Mouse (Mus musculus) CH12.LX (cell line): ENCODE results near the gene Cecr2.

ENCODE experiments used
- BHLHE40 ChIP-seq: IDR thresholded peaks from 2 replicates; pipeline ENCODE4 v1.6.1; 2011; ENCODE audit warnings: mild to moderate bottlenecking, low read depth, low read length, improper control_type of control experiment
- CTCF ChIP-seq, 2 experiments: IDR thresholded peaks in 1 of 2; conservative IDR thresholded peaks in 1 of 2; 2 replicates each; pipeline ENCODE4 v1.5.1; 2011 to 2012; ENCODE audit warnings: low read depth in 2 of 2, low read length in 2 of 2, improper control_type of control experiment in 1 of 2, inconsistent platforms in 1 of 2, mild to moderate bottlenecking in 1 of 2, moderate library complexity in 1 of 2
- E2F4 ChIP-seq: IDR thresholded peaks from 2 replicates; pipeline ENCODE4 v1.6.1; 2011; ENCODE audit warnings: low read depth, low read length, improper control_type of control experiment; ENCODE audit not compliant: insufficient replicate concordance
- JUND ChIP-seq: conservative IDR thresholded peaks from 2 replicates; pipeline ENCODE4 v1.6.1; 2011; ENCODE audit warnings: low read depth, low read length, improper control_type of control experiment
- MAFK ChIP-seq: IDR thresholded peaks from 2 replicates; pipeline ENCODE4 v1.6.1; 2011; ENCODE audit warnings: low read length, improper control_type of control experiment; ENCODE audit not compliant: insufficient replicate concordance
- MAX ChIP-seq: IDR thresholded peaks from 2 replicates; pipeline ENCODE4 v1.6.1; 2011; ENCODE audit warnings: low read length, improper control_type of control experiment
- NELFE ChIP-seq: IDR thresholded peaks from 2 replicates; pipeline ENCODE4 v1.6.1; 2011; ENCODE audit warnings: low read depth, low read length, improper control_type of control experiment
- POLR2A ChIP-seq: IDR thresholded peaks from 2 replicates; pipeline ENCODE4 v1.6.1; 2011; ENCODE audit warnings: low read depth, mild to moderate bottlenecking, improper control_type of control experiment, low read length
- POLR2AphosphoS2 ChIP-seq: IDR thresholded peaks from 2 replicates; pipeline ENCODE4 v1.6.1; 2011; ENCODE audit warnings: low read depth, low read length, improper control_type of control experiment
- RCOR1 ChIP-seq: conservative IDR thresholded peaks from 2 replicates; pipeline ENCODE4 v1.6.1; 2012; ENCODE audit warnings: low read depth, mild to moderate bottlenecking, inconsistent platforms, low read length, improper control_type of control experiment
- USF1 ChIP-seq: IDR thresholded peaks from 2 replicates; pipeline ENCODE4 v1.6.1; 2014; ENCODE audit warnings: low read depth, mild to moderate bottlenecking, inconsistent platforms, low read length, improper control_type of control experiment

GRCm38 (mm10) chr6:120667911-120668310 is 1.7 kb downstream of the Cecr2 start:
- TF ChIP-seq POLR2A = no peak
- TF ChIP-seq USF1 = no peak
- TF ChIP-seq RCOR1 = no peak
- TF ChIP-seq POLR2AphosphoS2 = no peak
- no peak for TF ChIP-seq BHLHE40
- no peak for TF ChIP-seq CTCF (conservative IDR thresholded peaks at IDR 0.05 in 1 of 2, IDR thresholded peaks at IDR 0.05 in 1 of 2; ENCODE audit: low read depth in 2 of 2, low read length in 2 of 2)
- no peak for TF ChIP-seq MAFK
- TF ChIP-seq MAX = no peak
- TF ChIP-seq JUND = no peak
- no peak for TF ChIP-seq NELFE
- TF ChIP-seq E2F4 = no peak
